Mouse (Mus musculus): ENCODE results near the gene Lmbr1l.

GRCm38 (mm10) chr15:98948857-98949606, 31.0 kb upstream of the Lmbr1l start:
- TF ChIP-seq CTCF (IDR thresholded peaks at IDR 0.05; ENCODE audit: control insufficient read depth, insufficient read depth, low read length) (no peak), POLR2A (IDR thresholded peaks at IDR 0.05; ENCODE audit: borderline replicate concordance, control insufficient read depth, low read depth, low read length) (no peak)

Data from bone marrow, adult 2 months (tissue).